Mouse (Mus musculus) CH12.LX (cell line): ENCODE measurements around the gene Siae. TPM values are rescaled to one million over a fixed set of nuclear protein-coding genes. Genes with fewer than 3 reads are reported as not detected.

Experiments used
- DNase-seq: peaks from one replicate; pipeline ENCODE4 v3.0.0-alpha.2; 2013; ENCODE audit errors: extremely low read depth
- H3K27ac ChIP-seq: 2 replicates; pipeline ENCODE4 v1.5.1; 2012; ENCODE audit warnings: low read depth, mild to moderate bottlenecking, control low read depth, moderate library complexity; ENCODE audit not compliant: insufficient read depth
- H3K27me3 ChIP-seq: replicated peaks from 2 replicates; pipeline ENCODE3; 2012; ENCODE audit warnings: inconsistent platforms
- H3K36me3 ChIP-seq, 2 experiments: replicated peaks in 1 of 2; 2 replicates each; pipeline versions ENCODE3 to v1.6.1; 2012; ENCODE audit warnings: inconsistent platforms in 1 of 2, low read length in 1 of 2, mild to moderate bottlenecking in 1 of 2, mixed read lengths in 1 of 2, moderate library complexity in 1 of 2; ENCODE audit not compliant: control insufficient read depth in 1 of 2, insufficient read depth in 1 of 2
- H3K4me1 ChIP-seq, 2 experiments: 2 replicates each; pipeline ENCODE4 v1.6.1; 2012; ENCODE audit warnings: inconsistent platforms in 1 of 2, moderate library complexity in 1 of 2; ENCODE audit not compliant: insufficient read depth in 2 of 2, control insufficient read depth in 1 of 2
- H3K4me2 ChIP-seq: 2 replicates; pipeline ENCODE4 v1.6.1; 2012; ENCODE audit warnings: low read depth, mild to moderate bottlenecking, control low read depth; ENCODE audit not compliant: poor library complexity, insufficient read depth, severe bottlenecking
- H3K4me3 ChIP-seq, 3 experiments: fragments of 150-350 bp in 1 of 3; sonication (generic) in 1 of 3; replicated peaks in 1 of 3; 2 replicates each; pipeline versions ENCODE3 to v1.5.1; 2011 to 2012; ENCODE audit warnings: low read depth in 2 of 3, low read length in 2 of 3, mild to moderate bottlenecking in 2 of 3, moderate library complexity in 2 of 3, control low read depth in 1 of 3, improper control_type of control experiment in 1 of 3, inconsistent platforms in 1 of 3, mixed read lengths in 1 of 3; ENCODE audit not compliant: poor library complexity in 1 of 3
- H3K79me2 ChIP-seq: replicated peaks from 2 replicates; pipeline ENCODE4 v1.6.1; 2012; ENCODE audit warnings: mild to moderate bottlenecking, moderate library complexity; ENCODE audit not compliant: control insufficient read depth, poor library complexity, insufficient read depth, severe bottlenecking; ENCODE audit errors: extremely low read depth
- H3K9ac ChIP-seq: 2 replicates; pipeline ENCODE4 v1.6.1; 2012; ENCODE audit warnings: low read depth, mild to moderate bottlenecking, control low read depth, moderate library complexity; ENCODE audit not compliant: insufficient read depth
- H3K9me3 ChIP-seq: replicated peaks from 2 replicates; pipeline ENCODE3; 2012; ENCODE audit warnings: low read length, inconsistent platforms, mixed read lengths
- CHD2 ChIP-seq: IDR thresholded peaks from 2 replicates; pipeline ENCODE4 v1.6.1; 2011; ENCODE audit warnings: low read length, improper control_type of control experiment
- ETS1 ChIP-seq: conservative IDR thresholded peaks from 2 replicates; pipeline ENCODE4 v1.6.1; 2012; ENCODE audit warnings: low read depth, mild to moderate bottlenecking, inconsistent platforms, low read length, improper control_type of control experiment, moderate library complexity
- IRF4 ChIP-seq: IDR thresholded peaks from 2 replicates; pipeline ENCODE4 v1.6.1; 2014; ENCODE audit warnings: low read depth, mild to moderate bottlenecking, inconsistent platforms, low read length, improper control_type of control experiment
- KAT2A ChIP-seq: IDR thresholded peaks from 2 replicates; pipeline ENCODE4 v1.6.1; 2012; ENCODE audit warnings: low read length, improper control_type of control experiment, inconsistent platforms; ENCODE audit not compliant: insufficient replicate concordance
- MAX ChIP-seq: IDR thresholded peaks from 2 replicates; pipeline ENCODE4 v1.6.1; 2011; ENCODE audit warnings: low read length, improper control_type of control experiment
- MEF2A ChIP-seq: IDR thresholded peaks from 2 replicates; pipeline ENCODE4 v1.6.1; 2014; ENCODE audit warnings: low read depth, mild to moderate bottlenecking, inconsistent platforms, low read length, improper control_type of control experiment, borderline replicate concordance
- MXI1 ChIP-seq: IDR thresholded peaks from 2 replicates; pipeline ENCODE4 v1.6.1; 2011; ENCODE audit warnings: mild to moderate bottlenecking, low read depth, low read length, improper control_type of control experiment
- NELFE ChIP-seq: IDR thresholded peaks from 2 replicates; pipeline ENCODE4 v1.6.1; 2011; ENCODE audit warnings: low read depth, low read length, improper control_type of control experiment
- PAX5 ChIP-seq: IDR thresholded peaks from 2 replicates; pipeline ENCODE4 v1.6.1; 2012; ENCODE audit warnings: low read length, inconsistent platforms, mixed read lengths
- SIN3A ChIP-seq: IDR thresholded peaks from 2 replicates; pipeline ENCODE4 v1.6.1; 2012; ENCODE audit warnings: low read length, improper control_type of control experiment, inconsistent platforms
- USF1 ChIP-seq: IDR thresholded peaks from 2 replicates; pipeline ENCODE4 v1.6.1; 2014; ENCODE audit warnings: low read depth, mild to moderate bottlenecking, inconsistent platforms, low read length, improper control_type of control experiment
- ZC3H11A ChIP-seq: IDR thresholded peaks from 2 replicates; pipeline ENCODE4 v1.6.1; 2012; ENCODE audit warnings: low read depth, mild to moderate bottlenecking, inconsistent platforms, low read length, improper control_type of control experiment
- ZKSCAN1 ChIP-seq: IDR thresholded peaks from 2 replicates; pipeline ENCODE4 v1.6.1; 2012; ENCODE audit warnings: low read depth, inconsistent platforms, low read length, improper control_type of control experiment, borderline replicate concordance
- ZMIZ1 ChIP-seq: IDR thresholded peaks from 2 replicates; pipeline ENCODE4 v1.6.1; 2012; ENCODE audit warnings: low read depth, mild to moderate bottlenecking, inconsistent platforms, low read length, improper control_type of control experiment
- ZNF384 ChIP-seq: IDR thresholded peaks from 2 replicates; pipeline ENCODE4 v1.6.1; 2012; ENCODE audit warnings: low read depth, low read length, improper control_type of control experiment, inconsistent platforms
- dilution Hi-C: fragments of 300-500 bp; cut with MboI; formaldehyde crosslinking; loops from 2 replicates; pipeline ENCODE4 v1.14.3; 2020; ENCODE audit warnings: low sequenced_read_pairs; ENCODE audit not compliant: extremely low pct_unique_long_range_greater_than_20kb, extremely low pct_ligation_motif_present
- in situ Hi-C: fragments of 300-500 bp; cut with MboI; formaldehyde crosslinking; loops from 3 replicates; pipeline ENCODE4 v1.14.3; 2019; ENCODE audit warnings: low sequenced_read_pairs, low pct_ligation_motif_present, low pct_unique_long_range_greater_than_20kb, mixed read lengths
- polyA plus RNA-seq: library from polyadenylated mRNA; unstranded; fragments of >175 nt; gene quantifications from 2 replicates; pipeline ENCODE4 v1.2.1, GENCODE M21; 2012; ENCODE audit warnings: low read depth; ENCODE audit not compliant: insufficient read length
- total RNA-seq, 2 experiments: library from RNA; depleted of rRNA; stranded (reverse); fragments of 300-350 nt in 1 of 2; fragments of >200 nt in 1 of 2; gene quantifications; 2 replicates each; pipeline ENCODE4 v1.2.3; 2012 to 2014

Gene Siae
- total and polyA plus RNA-seq, 3 experiments: 6.2 to 8.6 (median 7.9) TPM

DNA sequence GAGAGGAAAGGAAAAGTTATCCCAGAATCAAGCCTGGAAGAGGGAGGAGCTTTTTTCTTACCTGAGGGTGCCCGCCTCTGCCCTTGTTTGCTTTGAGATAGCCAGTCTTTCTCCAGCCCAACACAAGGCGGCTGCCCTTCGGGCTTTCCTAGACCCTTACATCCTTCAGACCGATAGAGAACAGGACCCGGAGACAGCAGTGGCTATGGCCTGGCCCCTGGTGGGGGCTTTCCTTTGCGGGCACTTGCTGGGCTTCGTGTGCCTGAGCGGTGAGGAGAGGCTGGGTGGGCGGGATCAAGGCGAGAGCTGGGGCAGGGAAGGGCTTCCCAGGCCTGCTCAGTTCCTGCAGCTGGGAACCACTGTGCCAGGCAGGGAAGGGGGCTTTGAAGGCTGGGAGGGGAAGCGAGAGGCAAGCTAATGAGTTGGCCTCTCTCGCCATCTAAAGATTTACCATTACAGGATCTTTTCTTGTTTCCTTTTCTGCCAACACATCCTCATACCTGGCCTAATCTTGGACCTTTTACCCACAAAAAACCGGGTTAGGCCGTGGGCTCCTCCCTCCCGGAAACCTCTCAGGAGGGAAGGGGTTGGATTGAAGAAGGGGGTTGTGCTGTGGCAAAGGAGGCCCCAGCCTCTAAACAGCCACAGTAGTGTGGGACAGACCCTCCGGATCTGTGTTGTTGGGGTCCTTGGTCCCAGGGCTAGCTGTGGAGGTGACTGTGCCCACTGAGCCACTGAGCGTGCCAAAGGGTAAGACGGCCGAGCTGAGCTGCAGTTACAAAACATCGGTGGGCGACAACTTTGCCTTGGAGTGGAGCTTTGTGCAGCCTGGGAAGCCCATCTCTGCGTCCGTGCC is 16.1 kb upstream of the Siae start, which contains the start of gene Vsig2:
Gene Vsig2, plus strand, starts transcription at position 86 of the 856 bp plus-strand sequence.
- H3K4me2 ChIP-seq: no peak within 1 kb of the TSS
- dilution Hi-C loops: no loop called here
- DNase-seq: no peak
- no peak for TF ChIP-seq ZC3H11A
- TF ChIP-seq SIN3A: no peak
- no peak for TF ChIP-seq MXI1
- TF ChIP-seq MAX: no peak
- TF ChIP-seq NELFE: no peak
- no peak for TF ChIP-seq MEF2A
- no peak for TF ChIP-seq ZKSCAN1
- TF ChIP-seq, all 38 proteins: peak for 0
- Histone ChIP-seq H3K36me3 (no peaks in the 10 kb centered on the region), H3K9ac (no peak within 1 kb of the TSS), H3K4me3 (no peak within 1 kb of the TSS), H3K27ac (no peak within 1 kb of the TSS), H3K4me1 (peaks cover 0 to 12% of the 10 kb centered on the region in 2 experiments; a peak in 2 of 4 replicates), H3K9me3 (no peaks in the 10 kb centered on the region), H3K27me3 (no peaks in the 10 kb centered on the region), H3K79me2 (no peaks in the 10 kb centered on the region)
- in situ Hi-C loops: loop anchor here (10.0 kb wide), 2 partner anchors 85 to 115 kb away; no protein-coding TSS in a partner anchor

DNA sequence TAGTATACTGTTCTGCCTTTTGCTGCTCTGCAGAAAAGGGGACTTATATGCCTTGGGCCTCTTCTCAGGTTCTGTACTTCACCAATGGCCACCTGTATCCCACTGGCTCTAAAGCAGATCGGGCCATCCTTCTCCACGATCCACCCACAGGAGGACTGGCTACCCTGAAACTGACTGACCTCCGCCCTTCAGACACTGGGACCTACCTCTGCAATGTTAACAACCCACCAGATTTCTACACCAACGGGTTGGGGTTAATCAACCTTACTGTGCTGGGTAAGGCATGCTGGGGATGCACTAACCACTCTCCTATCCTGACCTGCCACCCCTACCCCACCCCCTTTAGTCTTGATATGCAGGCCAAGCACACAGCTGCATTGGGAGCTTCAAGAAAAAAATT is 15.3 kb upstream of the Siae start:
- dilution Hi-C loops: no loop called here
- Histone ChIP-seq H3K79me2 (no peaks in the 10 kb centered on the region), H3K4me1 (peaks cover under 1 to 15% of the 10 kb centered on the region in 2 experiments), H3K9ac (no peak overlapping the region), H3K4me2 (no peak overlapping the region), H3K9me3 (no peaks in the 10 kb centered on the region), H3K4me3 (no peak overlapping the region), H3K27ac (no peak overlapping the region), H3K36me3 (no peaks in the 10 kb centered on the region), H3K27me3 (no peaks in the 10 kb centered on the region)
- no peak for DNase-seq
- in situ Hi-C loops: loop anchor here (10.0 kb wide), 2 partner anchors 85 to 115 kb away; no protein-coding TSS in a partner anchor
- TF ChIP-seq ETS1 (no peak), KAT2A (no peak), MXI1 (no peak), ZNF384 (no peak), USF1 (no peak), CHD2 (no peak), ZMIZ1 (no peak), PAX5 (no peak), IRF4 (no peak)
